Mouse (Mus musculus) thymus, postnatal 0 days (tissue): ENCODE data around the gene Abhd2. TPM values are rescaled to one million over a fixed set of nuclear protein-coding genes. Genes with fewer than 3 reads are reported as not detected.

Experiments
- DNase-seq: peaks from one replicate; pipeline ENCODE4 v3.0.0-alpha.2; 2015; ENCODE audit warnings: low spot score
- polyA plus RNA-seq: library from polyadenylated mRNA; unstranded; fragments of >200 nt; fragmentation: Nextera tagmentation; extraction: Ambion mirVana; gene quantifications from 2 replicates; pipeline ENCODE4 v1.2.1, GENCODE M21; 2015

Gene Abhd2
- polyA plus RNA-seq, 1 experiment from 2014 or later, result 15.9 TPM

DNA sequence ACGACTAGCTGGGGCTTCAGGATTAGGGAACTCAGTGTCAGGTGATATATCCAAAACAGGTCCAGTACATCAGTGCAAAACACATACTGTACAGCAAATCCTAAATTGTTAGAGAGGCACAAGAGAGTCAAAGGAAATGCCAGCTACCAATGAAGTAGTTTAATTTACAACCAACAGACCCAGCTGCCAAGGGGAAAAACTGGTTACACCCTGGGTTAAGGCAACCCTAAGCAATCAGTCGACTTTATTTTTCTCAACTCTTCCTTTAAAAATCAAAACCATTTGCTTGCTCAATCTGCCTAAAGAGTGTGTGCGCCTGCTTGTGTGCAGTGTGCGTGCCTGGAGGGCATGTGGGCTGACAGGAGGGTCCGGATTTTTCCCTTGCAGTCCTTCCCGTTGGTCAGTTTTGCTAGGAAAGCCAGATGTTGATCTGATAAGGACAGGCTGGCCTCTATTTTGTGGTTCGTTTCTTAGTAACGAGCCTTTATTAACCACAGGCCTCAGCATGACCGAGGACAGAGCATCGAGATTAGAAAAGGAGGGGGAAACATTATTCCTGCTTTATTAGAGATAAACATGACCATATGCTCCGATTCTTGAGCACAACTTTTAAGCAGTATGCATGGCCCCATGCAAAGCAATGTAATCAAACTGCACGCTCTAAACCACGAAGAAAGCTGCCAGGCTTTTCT is 45.3 kb downstream of the Abhd2 start:
- DNase-seq, result no peak

DNA sequence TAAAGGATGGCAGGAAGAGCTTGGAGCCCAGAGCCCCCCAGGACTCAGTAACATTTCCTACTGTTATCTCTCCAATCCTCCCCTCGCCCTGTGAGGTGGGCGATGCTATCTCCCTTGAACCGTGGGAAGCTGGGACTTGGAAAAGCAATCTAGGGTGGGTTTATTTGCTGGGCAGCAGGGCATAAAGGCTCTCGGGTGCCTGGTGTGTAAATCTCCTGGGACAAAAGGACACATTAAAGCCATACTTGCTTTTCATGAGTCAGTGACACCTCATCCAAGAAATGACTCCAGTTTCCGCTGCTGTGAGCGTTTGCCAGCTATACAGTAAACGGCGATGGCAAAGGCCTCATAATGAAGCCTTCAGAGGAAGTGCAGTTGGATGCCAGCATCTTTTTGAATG is 50.9 kb downstream of the Abhd2 start:
- DNase-seq, result no peak

DNA sequence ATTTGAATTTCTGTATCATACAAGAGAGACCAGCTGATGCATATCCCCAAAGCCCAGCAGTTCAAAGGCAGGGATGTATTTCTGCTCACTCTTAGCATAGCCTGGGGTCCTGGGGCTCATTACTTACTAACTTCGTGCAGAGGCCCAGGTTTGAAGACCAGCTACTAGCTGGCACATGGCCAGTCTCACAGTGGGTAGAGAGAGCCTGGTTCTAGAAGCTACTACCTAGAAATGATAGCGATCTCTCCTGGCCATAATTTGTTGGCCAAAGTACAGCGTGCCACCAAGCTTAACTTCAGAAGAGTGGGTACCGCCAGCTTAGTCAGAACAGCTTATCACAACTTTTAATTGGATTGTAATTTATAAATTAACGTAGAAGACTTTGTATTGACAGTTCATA is 55.8 kb downstream of the Abhd2 start:
- no peak for DNase-seq

DNA sequence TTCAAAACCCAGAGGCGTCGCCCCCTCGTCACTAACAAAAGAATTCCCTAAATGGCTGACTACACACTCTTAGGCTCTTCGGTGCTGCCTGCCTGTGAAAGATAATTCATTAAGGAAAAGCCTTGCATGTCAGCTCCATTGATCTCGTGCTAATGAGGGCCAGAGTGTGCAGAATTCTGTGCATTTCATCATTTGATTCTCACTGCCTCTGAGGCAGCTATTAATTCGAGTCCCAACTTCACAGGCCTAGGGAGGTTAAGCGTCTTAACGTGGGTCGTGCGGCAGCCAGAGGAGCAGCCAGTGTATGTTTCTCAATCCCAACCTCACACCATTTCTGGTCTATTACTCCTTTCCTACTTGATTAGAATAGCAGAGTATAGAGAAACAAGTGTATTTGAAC is 58.2 kb downstream of the Abhd2 start:
- no peak for DNase-seq

DNA sequence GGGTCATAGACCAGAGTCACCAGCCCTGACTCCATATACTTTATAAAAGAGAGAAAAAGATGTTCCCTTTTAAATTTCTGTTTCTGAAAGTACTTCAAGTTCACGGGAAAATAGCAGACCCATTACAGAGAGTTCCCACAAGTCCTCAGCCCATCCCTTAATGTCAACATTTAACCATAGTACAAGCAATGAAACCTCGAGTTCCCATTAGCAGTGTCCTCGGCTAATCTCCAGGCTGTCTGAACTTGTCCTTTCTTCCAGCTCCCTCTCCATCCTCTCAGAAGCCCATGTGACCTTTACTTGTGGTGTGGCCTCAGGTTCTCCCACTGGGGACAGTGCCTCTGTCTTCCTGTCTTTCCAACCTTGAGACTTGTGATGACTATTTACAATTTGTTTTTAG is 60.4 kb downstream of the Abhd2 start:
- no peak for DNase-seq

DNA sequence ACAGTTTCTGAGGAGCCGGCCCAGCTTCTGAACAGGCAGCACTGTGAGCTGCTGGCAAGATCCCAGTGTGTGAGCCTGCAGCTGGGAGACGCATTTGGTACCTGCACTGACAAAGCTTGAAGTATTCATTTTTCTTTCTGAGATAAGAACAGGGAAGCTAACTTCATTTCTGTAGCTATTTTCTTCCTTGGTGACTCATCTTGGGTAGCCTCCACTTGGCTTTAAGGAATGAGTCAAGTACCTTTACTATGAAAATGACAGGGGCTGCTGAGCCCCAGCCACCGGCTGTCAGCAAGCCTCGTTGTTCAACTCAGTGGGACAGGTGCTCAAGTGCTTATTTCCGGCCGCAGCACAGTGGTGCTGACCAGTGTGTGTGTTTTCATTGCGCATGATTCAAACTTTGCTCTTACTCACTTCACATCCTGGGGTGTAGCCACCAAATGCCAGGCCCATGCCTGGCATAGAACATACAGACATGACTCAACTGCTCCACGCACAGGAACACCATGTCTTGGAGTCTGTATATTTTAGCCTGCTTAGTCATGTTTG is 63.4 kb downstream of the Abhd2 start:
- no peak for DNase-seq

DNA sequence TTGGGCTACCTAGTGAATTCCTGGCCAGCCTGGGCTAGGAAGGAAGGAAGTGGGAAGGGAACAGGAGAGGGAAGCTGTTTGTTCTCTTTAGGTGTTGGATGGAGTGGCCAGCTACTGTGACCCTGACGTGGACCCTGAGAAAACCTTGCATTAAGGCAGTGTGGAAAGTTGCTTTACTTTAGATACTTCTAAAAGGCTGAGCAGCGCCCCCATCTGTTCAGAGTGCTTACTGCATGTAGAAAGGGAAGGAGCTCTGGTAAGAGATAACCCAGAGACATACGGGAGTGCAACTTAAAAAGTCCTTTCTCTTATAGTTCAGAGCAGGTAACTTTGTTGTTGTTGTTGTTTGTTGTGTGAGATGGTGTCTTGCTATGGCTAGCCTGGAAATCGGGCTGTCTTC is 72.9 kb downstream of the Abhd2 start:
- peak; percentile 71 for DNase-seq

DNA sequence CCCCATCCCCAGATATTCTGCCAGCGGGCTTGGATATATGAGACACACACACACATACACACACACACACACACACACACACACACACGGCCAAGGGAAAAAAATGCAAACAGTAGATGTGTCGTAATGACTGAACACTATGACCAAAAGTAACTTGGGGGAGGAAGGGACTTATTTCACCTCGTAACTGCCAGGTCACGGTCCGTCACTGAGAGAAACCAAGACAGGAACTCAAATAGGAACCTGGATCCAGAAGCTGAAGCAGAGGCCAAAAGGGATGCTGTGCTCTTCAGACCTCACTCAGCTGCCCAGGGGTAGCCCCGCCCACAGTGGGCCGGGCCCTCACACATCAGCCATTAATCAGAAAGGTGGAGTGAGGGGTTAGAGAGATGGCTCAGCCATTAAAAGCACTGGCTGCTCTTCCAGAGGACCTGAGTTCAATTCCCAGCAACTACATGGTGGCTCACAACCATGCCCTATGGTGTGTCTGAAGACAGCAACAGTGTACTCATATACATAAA is 73.6 kb downstream of the Abhd2 start:
- no peak for DNase-seq

DNA sequence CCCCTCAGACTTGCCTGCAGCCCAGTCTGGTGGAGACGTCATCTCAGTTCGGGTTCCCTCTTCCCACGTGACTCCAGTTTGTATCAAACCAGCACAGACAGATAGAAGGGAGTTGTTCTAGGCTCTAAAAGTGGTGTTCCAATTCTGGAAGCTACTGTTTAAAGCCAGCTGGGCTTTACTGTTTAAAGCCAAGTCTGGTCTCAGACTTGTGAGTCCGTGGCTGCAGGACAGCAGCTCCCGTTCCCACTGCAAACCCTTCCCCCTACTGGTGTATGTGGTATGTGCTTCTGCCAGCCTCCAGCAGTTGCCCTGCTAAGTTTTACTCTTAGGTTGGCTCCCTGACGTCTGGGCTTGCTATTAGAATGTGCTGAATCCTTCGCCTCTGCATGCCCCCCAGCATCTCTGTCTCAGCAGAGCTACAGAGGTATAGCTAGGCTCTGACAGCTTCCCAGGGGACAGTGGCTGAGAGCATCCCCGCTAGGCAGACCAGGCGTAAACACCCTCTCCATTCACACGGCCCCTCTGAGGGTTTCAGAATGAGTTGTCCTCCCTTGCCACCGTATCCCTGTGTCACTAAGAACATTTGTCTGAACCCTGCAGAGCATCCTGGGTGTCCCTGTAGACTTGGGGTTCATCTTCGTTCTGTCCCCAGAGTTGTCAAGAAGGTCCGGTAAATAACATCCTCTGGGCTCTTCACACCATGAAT is 74.3 kb downstream of the Abhd2 start:
- DNase-seq, result no peak

DNA sequence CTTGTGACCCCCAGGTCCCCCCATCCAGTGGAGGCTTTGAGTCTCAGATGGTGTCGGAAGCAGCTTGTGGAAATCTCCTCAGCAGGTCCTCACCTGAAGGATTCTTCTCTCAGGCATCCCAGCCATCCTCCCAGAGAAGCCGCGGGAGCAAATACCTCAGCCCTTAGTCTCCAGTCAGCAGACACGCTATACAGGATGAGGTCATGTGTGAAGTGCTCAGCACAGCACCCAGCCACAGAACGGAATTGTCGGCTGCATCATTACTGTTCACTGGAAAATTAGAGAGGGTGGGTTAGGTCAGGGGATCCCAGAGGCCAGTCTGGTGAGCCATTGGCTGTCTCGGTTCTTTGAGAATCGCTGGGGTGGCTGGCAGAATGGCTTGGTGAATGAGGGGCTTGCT is 75.8 kb downstream of the Abhd2 start:
- no peak for DNase-seq

DNA sequence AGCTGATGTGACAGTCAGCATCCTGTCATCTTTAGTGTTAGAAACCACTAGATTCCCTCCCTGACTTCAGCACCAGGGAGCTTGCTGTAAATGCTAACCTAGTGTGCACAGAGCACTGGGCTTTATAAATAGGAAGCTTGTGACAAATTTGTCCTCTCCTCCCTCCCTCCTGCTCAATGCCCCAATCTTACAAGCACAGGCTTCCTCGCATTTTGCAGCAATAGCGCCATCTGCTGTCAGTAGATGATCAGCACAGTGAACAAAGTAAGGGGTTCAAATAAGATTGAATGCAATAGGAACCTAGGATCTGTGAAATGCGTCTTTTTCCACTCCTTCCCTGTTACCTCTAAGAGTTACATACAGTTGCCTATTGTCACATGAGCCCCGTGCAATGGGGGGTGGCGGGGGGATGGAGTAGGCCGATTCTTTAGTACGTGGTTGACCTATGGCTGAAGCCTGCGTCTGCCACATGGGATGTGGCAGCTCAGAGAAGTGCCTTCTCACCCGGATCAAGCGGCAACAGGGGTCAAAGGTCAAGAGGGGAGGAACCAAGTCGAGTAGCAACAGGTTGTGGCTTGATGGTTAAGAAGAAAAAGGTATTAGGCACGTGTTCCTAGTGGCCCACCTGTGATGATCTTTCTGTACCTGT is 76.9 kb downstream of the Abhd2 start:
- DNase-seq, result peak; percentile 81

DNA sequence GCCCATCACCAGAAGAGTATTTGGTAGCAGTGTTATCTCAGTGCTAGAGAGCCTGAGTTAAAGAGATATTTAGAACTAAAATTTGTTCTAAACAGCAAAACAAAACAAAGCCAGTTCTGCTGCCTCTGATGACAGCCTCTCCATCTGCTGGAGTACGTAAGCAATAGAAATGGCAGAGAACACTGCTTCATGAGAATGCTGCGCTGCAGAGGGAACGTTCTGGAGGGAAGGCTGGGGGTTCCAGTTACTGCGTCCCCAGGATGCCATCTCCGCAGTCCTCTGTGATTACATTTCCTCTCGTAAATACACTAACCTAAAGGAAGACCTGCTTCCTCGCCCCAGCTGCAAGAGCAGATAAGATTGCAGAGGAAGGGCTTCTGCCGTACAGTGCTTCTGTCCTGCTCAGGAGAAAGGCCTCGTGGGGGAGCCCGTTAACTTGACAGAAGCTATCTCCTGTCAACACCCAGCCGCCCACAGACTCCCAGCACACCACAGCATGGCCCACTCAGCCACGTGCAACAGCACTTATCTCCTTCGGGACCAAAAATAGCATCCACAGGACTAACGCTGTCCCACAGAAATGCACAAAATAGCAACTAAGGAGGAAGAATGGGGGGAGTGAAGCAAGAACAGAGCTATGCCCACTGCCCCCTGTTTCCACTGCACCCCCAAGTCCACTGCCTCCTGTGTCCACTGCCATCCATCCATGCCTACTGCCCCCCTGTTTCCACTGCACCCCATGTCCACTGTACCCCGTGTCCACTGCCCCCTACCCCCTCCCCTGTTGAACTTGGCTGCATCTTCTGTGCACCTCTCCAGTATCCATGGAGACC is 85.6 kb downstream of the Abhd2 start:
- DNase-seq, result peak; percentile 43

DNA sequence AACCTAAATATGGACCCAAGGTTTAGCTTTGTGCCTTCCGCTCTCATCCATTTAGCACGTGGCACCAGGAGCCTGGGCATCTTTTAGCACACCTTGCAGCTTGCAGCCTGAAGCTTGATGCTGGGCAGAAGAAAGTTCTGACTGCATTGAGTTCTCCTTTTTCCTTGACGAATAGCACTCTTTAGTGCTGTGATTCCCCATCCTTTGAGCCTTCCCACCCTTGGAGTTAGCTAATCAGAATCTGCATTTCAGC is 86.1 kb downstream of the Abhd2 start:
- DNase-seq, result no peak

DNA sequence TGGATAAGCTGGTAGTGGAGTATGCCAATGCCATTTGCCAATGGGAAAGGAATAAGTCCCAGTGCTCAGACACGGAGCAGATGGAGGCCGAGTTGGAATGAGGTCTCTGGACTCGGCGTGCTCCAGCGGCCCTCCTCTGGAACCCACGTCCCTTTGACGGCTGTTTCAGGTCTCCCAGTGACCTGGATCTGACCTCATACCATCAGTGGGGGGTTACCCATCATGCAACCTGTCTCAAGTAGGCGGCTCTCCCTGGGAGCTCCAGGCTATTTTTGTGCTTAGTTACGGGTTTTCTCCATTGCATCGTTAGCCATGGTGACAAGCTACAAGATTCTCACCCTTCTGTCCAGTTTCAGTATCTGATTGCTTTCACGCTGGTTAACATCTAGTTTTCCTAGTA is 87.1 kb downstream of the Abhd2 start:
- DNase-seq, result no peak

DNA sequence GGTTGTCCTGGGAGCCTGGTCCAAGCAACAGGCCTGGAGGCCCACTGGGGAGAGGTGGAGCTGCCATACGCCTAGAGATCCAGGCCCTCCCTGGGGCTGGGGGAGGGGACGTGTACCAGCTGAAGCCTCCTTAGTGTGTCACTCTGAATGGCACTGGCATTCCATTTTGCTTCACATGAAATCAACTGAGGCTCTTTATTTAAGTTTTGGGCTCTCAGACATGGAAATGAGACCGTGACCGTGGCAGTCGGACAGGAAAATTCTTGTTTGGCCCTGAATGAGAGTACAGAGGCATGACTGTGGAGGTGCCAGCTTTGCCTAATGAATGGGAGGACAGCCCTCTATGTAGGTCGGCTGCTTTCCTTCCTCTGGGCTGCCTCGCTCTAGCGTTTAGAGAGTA is 89.2 kb downstream of the Abhd2 start:
- no peak for DNase-seq

DNA sequence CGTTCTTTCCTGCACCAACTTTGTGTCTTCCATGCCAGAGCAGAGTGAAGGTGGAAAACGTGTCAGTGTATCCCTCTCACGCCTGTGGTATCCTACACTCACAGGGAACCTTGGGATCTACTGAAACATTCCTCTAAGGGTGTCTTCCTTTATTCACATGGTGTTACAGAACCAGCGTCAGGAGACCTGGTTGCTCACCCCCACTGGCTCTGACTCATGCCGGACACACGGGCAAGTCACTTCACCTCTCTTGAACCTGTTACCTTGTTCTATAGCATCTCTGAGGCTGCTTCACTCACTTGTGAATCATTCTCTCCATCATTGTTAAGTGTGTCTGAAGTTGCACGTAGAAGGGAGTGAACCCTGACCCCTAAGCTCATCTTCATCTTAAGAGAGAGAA is 89.8 kb downstream of the Abhd2 start:
- no peak for DNase-seq

DNA sequence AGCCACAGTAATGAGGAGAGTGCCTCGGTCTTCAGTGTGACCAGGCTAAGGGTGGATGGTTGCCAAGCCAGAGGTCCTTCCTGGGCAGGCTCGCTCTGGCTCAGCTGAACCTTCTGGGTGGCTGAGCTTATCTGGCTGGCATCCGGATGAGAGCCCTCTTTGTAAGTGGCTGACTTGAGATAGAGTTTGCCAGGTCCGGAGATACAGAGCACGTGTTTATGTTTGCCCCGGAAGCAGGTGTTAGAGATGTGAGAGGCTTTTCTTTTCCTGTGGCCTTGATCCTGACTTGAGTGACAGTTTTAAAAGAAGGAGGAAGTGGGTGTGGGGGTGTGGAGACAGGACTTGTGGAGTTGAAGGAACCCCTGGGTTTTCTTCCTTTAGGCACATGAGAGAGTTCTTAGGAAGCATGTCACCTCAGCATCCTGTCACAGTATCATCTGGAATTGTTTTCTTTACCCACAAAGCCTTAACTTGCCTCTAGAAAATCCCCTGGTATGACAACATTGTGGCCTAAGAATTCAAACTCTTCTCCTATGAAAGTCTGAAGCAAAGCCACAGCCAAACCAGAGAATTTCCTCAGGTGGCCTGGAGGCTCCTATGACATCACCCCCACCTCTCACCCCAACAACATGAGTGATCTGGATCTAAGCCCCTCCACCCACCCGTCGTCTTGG is 90.5 kb downstream of the Abhd2 start:
- DNase-seq, result peak; percentile 92

DNA sequence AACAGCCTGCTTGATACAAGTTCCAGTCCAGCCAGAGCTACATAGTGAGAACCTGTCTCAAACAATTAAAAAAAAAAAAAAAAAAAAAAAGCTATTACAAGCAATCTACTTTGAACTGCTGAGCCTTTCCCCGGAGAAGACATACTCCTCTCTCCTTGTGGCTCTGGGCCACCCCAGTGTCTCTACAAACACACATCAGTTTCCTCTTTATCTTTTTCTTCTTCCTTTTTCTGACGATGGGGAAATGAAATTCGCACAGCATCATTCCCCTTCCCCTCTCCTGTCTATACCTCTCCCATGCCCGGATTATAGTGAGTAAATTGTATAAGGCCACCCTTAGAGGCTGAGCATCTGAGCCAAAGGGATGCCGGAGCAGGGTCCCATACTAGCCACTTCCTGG is 95.7 kb downstream of the Abhd2 start:
- no peak for DNase-seq

DNA sequence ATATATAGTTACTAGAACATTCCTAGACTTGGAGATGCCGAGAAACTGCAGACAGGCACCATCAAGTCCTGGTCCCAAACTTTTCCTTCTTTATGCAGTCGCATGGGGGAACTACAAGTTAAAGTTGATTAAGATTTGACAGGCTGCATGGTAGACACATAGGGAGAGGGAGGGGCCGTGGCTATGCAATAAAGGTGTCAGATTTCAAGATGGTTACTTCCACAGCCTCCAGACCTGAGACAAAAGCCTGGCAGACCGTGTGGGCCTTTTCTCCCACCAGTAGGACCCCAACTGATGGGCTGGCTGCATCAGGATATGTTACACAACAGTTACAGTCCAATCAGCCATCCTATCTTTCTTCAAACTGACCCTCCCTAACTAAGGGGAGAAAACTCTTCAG is 96.4 kb downstream of the Abhd2 start:
- no peak for DNase-seq

DNA sequence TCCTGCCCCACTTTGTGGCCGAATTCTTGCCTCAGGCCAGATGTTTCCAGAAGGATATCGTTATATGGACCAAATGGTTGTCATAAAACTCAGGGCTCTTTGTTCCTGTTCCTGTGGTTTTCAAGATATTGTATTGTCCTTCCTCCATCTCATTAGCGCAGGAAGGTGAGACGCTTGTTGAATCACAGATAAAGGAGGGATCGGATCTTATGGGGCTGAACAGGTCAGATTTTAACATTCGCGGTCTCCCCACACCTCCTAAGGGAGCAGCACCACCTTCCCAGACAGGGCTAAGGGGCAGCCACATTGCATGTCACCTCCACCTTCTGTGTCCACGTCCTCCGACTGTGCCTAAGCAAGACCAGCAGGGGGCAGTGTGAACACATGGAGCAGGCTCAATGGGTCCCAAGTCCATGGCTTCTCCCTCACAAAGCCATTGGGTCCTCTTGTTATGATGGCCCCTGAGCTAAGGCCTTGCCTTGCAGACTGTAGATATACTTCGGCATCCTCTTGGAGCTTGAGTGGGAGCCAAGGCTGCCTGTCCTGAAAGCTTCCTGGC is 98.4 kb downstream of the Abhd2 start:
- peak; percentile 84 for DNase-seq

DNA sequence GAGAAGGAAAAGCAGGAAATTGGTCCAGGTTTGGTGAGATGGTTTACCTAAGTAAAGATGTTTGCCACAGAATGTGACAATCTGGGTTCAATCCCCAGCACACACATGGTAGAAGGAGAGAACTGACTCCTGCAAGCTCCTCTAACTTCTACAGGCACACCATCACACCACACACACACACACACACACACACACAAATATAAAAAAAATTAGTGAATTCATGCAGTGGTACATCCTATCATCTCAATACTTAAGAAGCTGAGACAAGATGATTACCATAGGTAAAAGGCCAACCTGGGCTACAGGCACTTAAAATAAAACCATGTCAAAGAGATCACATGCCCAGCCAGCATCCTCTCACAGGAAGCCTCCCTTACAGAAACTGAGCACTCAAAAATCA is 101.0 kb downstream of the Abhd2 start:
- DNase-seq, result no peak
